Mouse (Mus musculus) bone marrow macrophage, adult 2 months (primary cell): ENCODE data around the gene Strn4.

Experiments
- CTCF ChIP-seq: IDR thresholded peaks from 2 replicates; pipeline ENCODE4 v1.5.1; 2012; ENCODE audit warnings: low read depth, mild to moderate bottlenecking, low read length, moderate library complexity
- POLR2A ChIP-seq: IDR thresholded peaks from 2 replicates; pipeline ENCODE4 v1.6.1; 2012; ENCODE audit warnings: mild to moderate bottlenecking, low read depth, low read length, borderline replicate concordance

DNA sequence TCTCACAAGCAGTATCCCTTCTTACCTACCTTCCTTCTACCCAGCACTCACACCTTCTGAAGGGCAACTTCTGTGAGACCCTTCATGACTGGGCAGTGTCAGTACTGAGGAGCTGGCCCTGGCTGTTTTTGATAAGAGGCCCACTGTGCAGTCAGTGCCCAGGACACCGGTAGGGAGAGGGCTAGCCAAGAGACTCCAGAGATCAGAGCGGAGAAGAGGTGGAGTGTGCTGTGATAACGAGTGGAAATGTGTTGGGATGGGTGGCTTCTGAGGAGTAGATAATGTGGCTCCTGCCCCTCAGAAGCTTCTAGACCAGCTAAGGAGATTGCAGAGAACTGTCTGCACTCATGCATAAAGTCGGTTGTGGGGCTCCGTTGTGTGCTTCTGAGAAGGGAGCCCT is 4.1 kb downstream of the Strn4 start:
- TF ChIP-seq POLR2A (no peak), CTCF (no peak)
